Mouse (Mus musculus) limb, embryonic 12.5 days (tissue): Measurements from ENCODE around the gene Tomm40l. TPM values are rescaled to one million over a fixed set of nuclear protein-coding genes. Genes with fewer than 3 reads are reported as not detected.
"Not testable (repeated sequence)": the region's sequence is repeated elsewhere in the genome, so short reads cannot be mapped to it uniquely, and the experiment has no call there.

Source experiments
- ATAC-seq: fragments of 200-750 bp; cut with Nextera tagmentation; 2 replicates; pipeline ENCODE4 v1.8.0; 2017; ENCODE audit warnings: low read depth, moderate TSS enrichment; ENCODE audit not compliant: insufficient number of reproducible peaks, insufficient read depth, low FRiP score, low TSS enrichment
- H3K27ac ChIP-seq: fragments of 300-500 bp; sonication (generic); 2 replicates; pipeline ENCODE4 v1.5.1; 2016; ENCODE audit warnings: mild to moderate bottlenecking, moderate library complexity
- H3K27me3 ChIP-seq: fragments of 300-500 bp; sonication (generic); 2 replicates; pipeline ENCODE4 v1.6.1; 2016; ENCODE audit warnings: mild to moderate bottlenecking, moderate library complexity
- H3K36me3 ChIP-seq: fragments of 300-500 bp; sonication (generic); 2 replicates; pipeline ENCODE4 v1.6.1; 2016; ENCODE audit warnings: mild to moderate bottlenecking, moderate library complexity
- H3K4me1 ChIP-seq: fragments of 300-500 bp; sonication (generic); replicated peaks from 2 replicates; pipeline ENCODE4 v1.6.1; 2016
- H3K4me2 ChIP-seq: fragments of 300-500 bp; sonication (generic); 2 replicates; pipeline ENCODE4 v1.6.1; 2016; ENCODE audit warnings: mild to moderate bottlenecking, moderate library complexity
- H3K4me3 ChIP-seq: fragments of 300-500 bp; sonication (generic); replicated peaks from 2 replicates; pipeline ENCODE4 v1.5.1; 2016; ENCODE audit warnings: mild to moderate bottlenecking
- H3K9ac ChIP-seq: fragments of 300-500 bp; sonication (generic); replicated peaks from 2 replicates; pipeline ENCODE4 v1.6.1; 2016; ENCODE audit warnings: mild to moderate bottlenecking, moderate library complexity
- H3K9me3 ChIP-seq: fragments of 300-500 bp; sonication (generic); 2 replicates; pipeline ENCODE4 v1.6.1; 2016; ENCODE audit warnings: mild to moderate bottlenecking, moderate library complexity
- WGBS: fragments of 180-500 bp; shearing (Covaris S2); methylation state at CpG from one replicate; pipeline ENCODE4 v1.1.7; 2016; 5-methylcytosine and 5-hydroxymethylcytosine counted together
- polyA plus RNA-seq: library from polyadenylated mRNA; unstranded; fragments of >200 nt; fragmentation: Nextera tagmentation; extraction: Ambion mirVana; gene quantifications from 2 replicates; pipeline ENCODE4 v1.2.1, GENCODE M21; 2016

Tomm40l gene
- polyA plus RNA-seq, 1 experiment from 2014 or later, result 31.9 TPM

DNA sequence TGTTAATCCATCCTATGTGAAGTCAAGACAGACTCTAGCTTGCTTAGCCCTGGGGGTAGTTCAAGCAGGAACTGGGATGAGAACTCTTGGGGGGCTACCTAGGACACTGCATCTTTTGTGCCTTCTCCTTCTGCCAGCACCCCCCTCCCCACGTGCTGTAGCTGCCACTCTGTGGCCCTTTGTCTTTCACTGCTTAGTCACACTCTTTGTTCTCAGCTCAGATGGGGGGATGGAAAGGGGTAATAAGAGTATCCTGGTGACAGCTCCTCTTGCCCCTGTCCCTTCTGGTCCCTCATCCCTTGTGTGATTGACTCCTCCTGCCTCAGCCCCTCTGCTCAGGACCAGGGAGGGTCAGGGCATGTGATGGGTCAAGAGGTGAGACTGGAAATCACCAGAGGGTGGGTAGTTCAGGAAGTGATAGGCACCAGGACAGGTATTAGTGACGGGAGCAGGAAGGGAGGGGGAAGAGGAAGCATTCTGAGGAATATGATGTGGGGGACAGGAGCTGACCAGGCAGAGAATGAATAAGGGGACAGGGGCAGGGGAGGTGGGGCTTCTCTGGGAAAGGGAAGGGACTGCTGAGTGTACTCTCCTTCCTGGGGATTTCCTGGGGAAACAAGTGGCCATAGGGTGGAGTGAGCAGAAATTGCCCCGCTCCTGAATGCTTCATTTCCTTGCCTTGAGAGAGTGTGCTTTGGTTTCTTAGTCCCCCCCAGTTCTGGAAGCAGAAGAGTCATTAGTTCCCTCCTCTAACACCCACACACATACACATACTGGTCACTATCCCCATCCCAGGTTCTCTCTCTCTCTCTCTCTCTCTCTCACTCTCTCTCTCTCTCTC, 26.3 kb upstream of the Tomm40l start:
- H3K9me3 ChIP-seq, result no peaks in the 10 kb centered on the region
- H3K27ac ChIP-seq, result peak overlapping the region; percentile 88
- peaks cover 61% of the 10 kb centered on the region for H3K4me1 ChIP-seq
- no peak overlapping the region for H3K4me2 ChIP-seq
- H3K36me3 ChIP-seq, result peaks cover 24% of the 10 kb centered on the region
- WGBS, result 51% methylated on average over 3 of the region's 3 CpGs
- no peak for ATAC-seq
- no peak overlapping the region for H3K4me3 ChIP-seq
- H3K27me3 ChIP-seq, result no peaks in the 10 kb centered on the region
- no peak overlapping the region for H3K9ac ChIP-seq

DNA sequence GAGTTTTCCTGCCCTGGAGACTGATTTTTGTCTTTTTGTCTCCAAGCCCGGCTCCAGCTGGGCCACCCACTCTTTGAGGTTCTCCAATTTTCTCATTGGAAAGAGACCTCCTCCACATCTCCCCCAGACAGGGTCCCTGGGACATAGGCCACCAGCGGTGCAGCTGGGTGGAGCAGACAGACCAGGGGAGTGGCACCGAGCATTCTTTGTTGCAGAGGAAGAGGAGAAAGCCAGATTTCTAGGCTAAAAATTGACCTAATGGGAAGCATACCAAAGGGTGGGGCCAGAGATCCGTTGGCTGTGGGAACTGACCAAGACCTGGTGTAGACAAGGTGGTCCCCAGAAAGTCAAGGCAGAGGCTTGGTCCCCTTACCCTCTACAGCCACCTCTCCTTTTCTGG, 25.6 kb upstream of the Tomm40l start:
- 42% methylated on average over 4 of the region's 4 CpGs for WGBS
- Histone ChIP-seq H3K27me3 (no peaks in the 10 kb centered on the region), H3K9ac (no peak overlapping the region), H3K36me3 (peaks cover 28% of the 10 kb centered on the region), H3K4me1 (peaks cover 58% of the 10 kb centered on the region), H3K27ac (peak overlapping the region; percentile 88), H3K9me3 (no peaks in the 10 kb centered on the region), H3K4me3 (peak overlapping the region; percentile 80; the same call in 1 of the 2 replicates), H3K4me2 (peak overlapping the region; percentile 77)
- ATAC-seq, result no peak

DNA sequence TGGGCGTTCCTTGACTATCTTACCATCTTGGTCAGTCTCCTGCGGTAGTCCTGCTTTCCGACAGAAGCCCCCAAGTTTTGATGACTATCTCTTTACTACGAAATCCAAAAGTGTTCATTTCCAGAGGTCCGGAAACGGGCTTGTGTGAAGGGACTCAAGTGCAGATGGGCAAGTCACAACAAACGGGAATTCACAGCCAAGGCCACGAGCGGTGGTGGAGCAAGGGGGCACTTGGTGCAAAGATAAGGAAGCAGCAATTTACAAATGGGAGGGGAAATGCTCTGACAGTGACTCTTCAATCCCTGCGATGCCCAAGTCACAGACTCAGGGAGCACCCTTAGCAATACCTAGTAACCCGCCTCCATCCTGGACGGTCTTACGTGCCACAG, 25.1 kb upstream of the Tomm40l start:
- Histone ChIP-seq H3K9ac (no peak overlapping the region; the same call in 1 of the 2 replicates), H3K27me3 (no peaks in the 10 kb centered on the region), H3K36me3 (peaks cover 31% of the 10 kb centered on the region), H3K4me2 (peak overlapping the region; percentile 77), H3K9me3 (no peaks in the 10 kb centered on the region), H3K27ac (peak overlapping the region; percentile 88), H3K4me1 (peaks cover 53% of the 10 kb centered on the region), H3K4me3 (peak overlapping the region; percentile 80)
- ATAC-seq, result no peak
- WGBS, result 11% methylated on average over 13 of the region's 13 CpGs

DNA sequence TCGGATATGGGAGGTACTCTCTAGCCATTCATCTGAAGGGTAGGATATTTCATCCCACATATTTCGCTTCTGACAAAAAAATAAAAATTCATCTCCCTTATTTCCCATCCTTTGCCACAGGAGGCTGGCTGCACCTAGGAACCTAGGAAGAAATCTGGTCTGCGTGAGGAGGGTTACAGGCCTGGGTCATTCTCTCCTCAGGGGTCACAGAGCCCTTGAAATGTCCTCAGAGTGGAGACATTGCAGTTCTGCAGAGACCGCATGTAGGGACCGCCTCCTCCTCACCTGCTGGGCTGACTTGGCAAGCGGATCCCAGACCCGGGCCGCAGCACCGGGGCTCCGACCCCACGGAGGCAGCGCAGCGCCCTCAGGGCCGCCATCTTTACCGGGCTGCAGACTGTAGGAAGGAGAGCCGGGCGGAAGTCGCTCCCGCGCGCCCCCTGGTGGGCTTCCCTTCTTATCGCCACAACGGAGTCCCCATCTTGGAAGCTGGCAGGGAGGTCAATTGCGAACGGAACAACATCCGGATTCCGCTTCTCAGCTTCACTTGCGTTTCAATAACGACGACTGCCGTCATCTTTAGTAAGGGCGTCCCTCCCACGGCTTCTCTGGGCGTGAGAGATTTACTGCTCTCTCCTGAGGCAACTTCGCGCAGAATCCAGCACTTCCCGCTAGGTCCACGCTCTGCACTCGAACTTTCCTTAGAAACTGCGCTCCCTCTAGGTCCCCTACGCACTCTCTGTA, 24.6 kb upstream of the Tomm40l start:
- H3K4me3 ChIP-seq, result peak overlapping the region; percentile 80
- peaks cover 47% of the 10 kb centered on the region for H3K4me1 ChIP-seq
- WGBS, result under 1% methylated on average over 41 of the region's 41 CpGs
- peaks cover 37% of the 10 kb centered on the region for H3K36me3 ChIP-seq
- peak overlapping the region; percentile 88 for H3K27ac ChIP-seq
- H3K27me3 ChIP-seq, result no peaks in the 10 kb centered on the region
- H3K4me2 ChIP-seq, result peak overlapping the region; percentile 77
- peak overlapping the region; percentile 88 for H3K9ac ChIP-seq
- peak; percentile 89 for ATAC-seq
- H3K9me3 ChIP-seq, result no peaks in the 10 kb centered on the region

DNA sequence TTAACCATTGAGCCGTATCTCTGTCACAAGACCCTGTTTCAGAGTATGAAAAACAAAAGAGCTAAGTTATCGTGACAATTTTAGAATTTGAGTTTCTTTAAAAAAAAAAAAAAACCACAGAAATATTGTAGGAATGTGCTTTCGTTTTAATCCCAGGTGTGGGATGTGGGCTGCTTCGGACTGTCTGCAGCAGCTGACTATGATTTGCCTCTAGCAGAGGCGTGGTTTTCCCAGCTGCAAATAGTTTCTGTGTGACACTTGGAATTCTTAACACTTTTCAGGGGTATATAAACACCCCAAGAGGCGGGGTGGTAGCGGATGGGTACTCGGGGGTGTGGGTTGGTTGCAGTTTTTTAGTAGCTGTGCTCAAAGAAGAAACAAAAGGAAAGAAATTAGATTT, 23.0 kb upstream of the Tomm40l start:
- Histone ChIP-seq H3K27me3 (no peaks in the 10 kb centered on the region), H3K4me1 (peaks cover 32% of the 10 kb centered on the region), H3K36me3 (peaks cover 51% of the 10 kb centered on the region), H3K9ac (no peak overlapping the region), H3K4me2 (peak overlapping the region; percentile 77), H3K27ac (no peak overlapping the region), H3K4me3 (no peak overlapping the region; the same call in 1 of the 2 replicates), H3K9me3 (no peaks in the 10 kb centered on the region)
- no peak for ATAC-seq
- 82% methylated on average over 8 of the region's 8 CpGs for WGBS

DNA sequence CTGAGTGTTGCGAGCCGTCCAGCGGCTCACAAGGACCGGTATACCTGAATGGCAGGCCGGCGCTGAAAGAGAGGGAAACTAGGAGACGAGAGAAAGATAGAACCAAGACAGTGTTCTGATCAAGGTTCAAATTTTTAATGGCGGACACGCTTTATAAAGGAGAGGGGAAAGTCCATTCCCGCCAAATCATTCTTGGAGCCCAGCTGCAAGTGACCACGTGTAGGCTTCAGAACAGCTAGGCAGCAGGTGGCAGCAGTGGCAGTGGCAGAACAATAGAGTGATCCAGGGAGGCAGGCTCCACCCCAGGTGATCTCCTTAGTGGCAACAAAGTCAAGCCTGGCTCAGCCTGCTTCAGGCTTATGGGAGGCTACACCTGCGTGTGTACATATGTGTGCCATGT, 19.6 kb upstream of the Tomm40l start:
- 87% methylated on average over 12 of the region's 12 CpGs for WGBS
- H3K4me2 ChIP-seq, ATAC-seq, H3K27ac ChIP-seq, H3K9me3 ChIP-seq, H3K27me3 ChIP-seq, H3K4me3 ChIP-seq, H3K9ac ChIP-seq: not testable (repeated sequence)
- peaks cover 11% of the 10 kb centered on the region for H3K4me1 ChIP-seq
- peaks cover 85% of the 10 kb centered on the region for H3K36me3 ChIP-seq

DNA sequence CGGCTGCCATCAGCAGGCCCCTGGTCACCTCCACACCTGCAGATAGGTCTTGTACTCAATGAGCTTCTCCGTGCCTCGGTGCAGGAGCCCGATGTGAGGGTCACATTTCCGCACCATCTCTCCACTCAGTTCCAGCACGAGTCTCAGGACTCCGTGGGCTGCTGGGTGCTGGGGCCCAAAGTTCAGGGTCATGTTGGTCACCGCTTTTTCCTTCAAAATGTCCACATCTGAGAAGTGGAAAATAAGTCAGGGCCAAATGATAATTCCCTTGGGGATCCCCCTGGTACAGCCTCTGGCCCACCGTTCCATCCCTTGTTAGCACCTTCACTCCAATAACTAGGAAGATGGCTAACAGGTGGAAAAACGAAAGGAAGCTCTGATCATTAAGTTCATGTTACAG, 18.6 kb upstream of the Tomm40l start:
- Histone ChIP-seq H3K27me3 (no peaks in the 10 kb centered on the region), H3K9me3 (no peaks in the 10 kb centered on the region), H3K27ac (no peak overlapping the region), H3K4me3 (no peak overlapping the region), H3K36me3 (peaks cover 96% of the 10 kb centered on the region), H3K4me1 (peaks cover 6% of the 10 kb centered on the region), H3K9ac (no peak overlapping the region), H3K4me2 (no peak overlapping the region)
- no peak for ATAC-seq
- WGBS, result 90% methylated on average over 10 of the region's 10 CpGs

DNA sequence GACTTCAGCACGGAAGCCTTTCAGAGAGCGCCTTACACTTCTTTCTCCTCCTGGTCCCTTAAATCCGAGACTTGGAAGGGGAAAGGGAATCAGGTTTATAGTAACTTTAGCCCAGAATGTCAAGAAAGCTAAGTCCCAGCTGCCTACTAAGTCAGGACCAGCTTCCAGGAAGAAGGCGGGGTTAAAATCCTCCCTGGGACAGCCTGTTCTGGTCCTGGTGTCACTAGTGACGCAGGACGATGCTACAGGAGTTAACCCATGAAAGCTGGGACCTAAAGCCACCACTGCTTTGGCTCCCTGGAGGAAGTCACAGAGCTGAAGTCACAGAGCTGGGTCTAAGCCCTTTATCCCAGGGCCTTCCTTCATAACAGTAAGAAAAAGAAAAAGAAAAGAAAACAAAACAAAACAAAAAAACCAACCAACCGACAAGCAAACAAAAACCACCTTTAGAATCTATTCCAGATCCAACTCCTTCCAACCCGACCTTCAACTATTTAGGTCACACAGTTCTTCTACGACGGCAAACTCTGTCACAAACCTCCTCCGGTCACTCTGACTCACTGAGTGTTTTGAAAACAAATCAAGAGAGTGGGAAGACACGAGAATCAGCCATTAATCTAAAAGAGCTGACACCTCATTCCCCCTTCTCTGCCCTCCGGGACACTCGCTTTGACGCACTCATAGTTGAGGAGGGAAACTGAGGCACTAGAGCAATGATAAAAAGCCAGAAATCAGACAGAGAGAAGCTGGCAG, 17.9 kb upstream of the Tomm40l start:
- H3K9me3 ChIP-seq, result no peaks in the 10 kb centered on the region
- no peaks in the 10 kb centered on the region for H3K4me1 ChIP-seq
- no peak overlapping the region for H3K4me3 ChIP-seq
- no peak overlapping the region for H3K9ac ChIP-seq
- H3K27ac ChIP-seq, result no peak overlapping the region
- no peaks in the 10 kb centered on the region for H3K27me3 ChIP-seq
- 79% methylated on average over 15 of the region's 15 CpGs for WGBS
- no peak for ATAC-seq
- peaks cover 96% of the 10 kb centered on the region for H3K36me3 ChIP-seq
- H3K4me2 ChIP-seq, result no peak overlapping the region

DNA sequence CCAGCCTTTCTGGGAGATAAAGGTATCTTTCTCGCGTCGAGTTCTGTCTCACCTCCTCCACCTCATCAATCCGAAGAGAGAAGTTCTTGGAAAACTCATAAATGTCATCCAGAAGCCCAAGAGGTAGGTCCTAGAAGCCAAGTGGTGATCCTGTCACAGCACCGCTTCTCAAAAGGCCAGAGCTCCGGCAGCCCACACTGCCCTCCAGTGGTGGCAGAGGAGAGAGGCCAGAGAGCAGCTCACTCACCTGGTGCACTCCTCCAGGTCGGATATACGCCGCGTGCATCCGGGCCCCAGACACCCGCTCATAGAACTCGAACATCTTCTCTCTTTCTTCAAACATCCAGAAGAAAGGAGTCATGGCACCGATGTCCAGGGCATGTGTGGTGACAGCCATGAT, 16.1 kb upstream of the Tomm40l start:
- Histone ChIP-seq H3K4me2 (no peak overlapping the region), H3K9me3 (no peaks in the 10 kb centered on the region), H3K27ac (no peak overlapping the region), H3K27me3 (no peaks in the 10 kb centered on the region), H3K9ac (no peak overlapping the region), H3K36me3 (peaks cover 99% of the 10 kb centered on the region), H3K4me1 (no peaks in the 10 kb centered on the region), H3K4me3 (no peak overlapping the region)
- no peak for ATAC-seq
- WGBS, result 70% methylated on average over 14 of the region's 14 CpGs

DNA sequence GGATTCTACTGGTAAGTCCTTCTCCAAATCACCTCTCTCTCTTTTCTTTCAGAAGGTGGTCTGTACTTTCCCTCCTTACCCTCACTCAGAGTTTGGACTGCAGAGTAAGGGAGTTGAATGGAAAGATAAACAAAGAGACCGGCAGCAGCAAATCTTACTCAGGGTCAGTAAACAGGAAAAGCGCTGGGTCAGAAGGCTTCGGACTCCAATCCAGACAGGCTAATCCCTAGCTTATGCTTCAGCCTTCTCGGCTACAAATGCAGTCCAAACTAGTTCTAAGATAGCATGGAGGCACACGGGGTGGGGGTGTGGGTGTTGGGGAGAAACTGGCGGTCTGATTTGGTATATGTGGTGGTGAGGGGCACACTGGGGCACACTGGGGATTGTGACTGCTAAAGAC, 15.1 kb upstream of the Tomm40l start:
- H3K9ac ChIP-seq, result no peak overlapping the region
- no peak overlapping the region for H3K4me3 ChIP-seq
- no peaks in the 10 kb centered on the region for H3K4me1 ChIP-seq
- peaks cover 94% of the 10 kb centered on the region for H3K36me3 ChIP-seq
- no peak for ATAC-seq
- H3K9me3 ChIP-seq, result no peaks in the 10 kb centered on the region
- H3K4me2 ChIP-seq, result no peak overlapping the region
- H3K27ac ChIP-seq, result no peak overlapping the region
- no peaks in the 10 kb centered on the region for H3K27me3 ChIP-seq
- 86% methylated on average over 6 of the region's 6 CpGs for WGBS

DNA sequence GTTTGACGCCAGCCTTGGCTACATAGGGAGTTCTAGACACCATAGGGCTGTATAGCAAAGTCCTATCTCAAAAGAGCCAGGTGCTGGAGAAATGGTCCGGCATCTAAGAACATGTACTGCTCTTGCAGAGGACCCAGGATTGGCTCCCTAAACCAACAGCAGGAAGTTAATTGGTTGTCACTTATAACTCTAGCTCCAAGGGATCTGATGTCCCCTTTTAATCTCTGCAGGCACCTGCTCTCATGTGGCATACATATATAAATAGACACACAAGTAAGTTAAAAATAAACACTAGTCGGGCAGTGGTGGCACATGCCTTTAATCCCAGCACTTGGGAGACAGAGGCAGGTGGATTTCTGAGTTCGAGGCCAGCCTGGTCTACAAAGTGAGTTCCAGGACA, 13.5 kb upstream of the Tomm40l start:
- 87% methylated on average over 4 of the region's 4 CpGs for WGBS
- Histone ChIP-seq H3K27me3 (no peaks in the 10 kb centered on the region), H3K4me2 (no peak overlapping the region), H3K36me3 (peaks cover 79% of the 10 kb centered on the region), H3K9me3 (no peaks in the 10 kb centered on the region), H3K4me1 (peaks cover 4% of the 10 kb centered on the region), H3K4me3 (no peak overlapping the region), H3K27ac (no peak overlapping the region), H3K9ac (no peak overlapping the region)
- no peak for ATAC-seq
